Mouse (Mus musculus) thymus, adult 2 months (tissue): ENCODE measurements around the gene Neurl4.
A peak's percentile ranks its signal among the peaks of the same experiment; 100 is the strongest.

Source experiments
- CTCF ChIP-seq: fragments of 200-500 bp; IDR thresholded peaks from 2 replicates; pipeline ENCODE4 v1.5.1; 2012; ENCODE audit warnings: mild to moderate bottlenecking, control low read depth, low read length, moderate library complexity, borderline replicate concordance; ENCODE audit not compliant: control insufficient read depth, poor library complexity, insufficient read depth; ENCODE audit errors: extremely low read depth
- POLR2A ChIP-seq: fragments of 200-500 bp; IDR thresholded peaks from 2 replicates; pipeline ENCODE4 v1.6.1; 2012; ENCODE audit warnings: mild to moderate bottlenecking, low read length, control low read depth, moderate library complexity; ENCODE audit not compliant: control insufficient read depth, poor library complexity, insufficient read depth; ENCODE audit errors: extremely low read depth

DNA sequence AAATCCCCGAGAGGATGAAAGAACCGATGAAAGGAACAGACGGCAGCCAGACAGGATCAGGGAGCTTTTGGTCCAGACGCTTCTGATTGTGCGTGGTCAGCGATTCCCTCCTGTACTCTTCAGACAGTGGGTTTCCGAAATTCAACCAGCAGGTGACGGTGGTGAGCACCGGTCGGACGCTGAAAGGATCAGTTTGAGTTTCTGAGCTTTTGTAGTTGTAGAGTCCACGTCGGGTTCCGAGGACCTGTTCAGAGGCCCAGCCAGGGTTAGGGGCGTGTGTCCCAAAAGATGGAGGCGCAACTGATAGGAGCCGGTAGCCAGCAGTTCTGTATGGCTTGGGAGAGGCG, 20.4 kb upstream of the Neurl4 start:
- TF ChIP-seq CTCF, result peak; percentile 69; the same call in 1 of the 2 replicates
- TF ChIP-seq POLR2A, result 0 out of 2 replicates have a peak, but pooled peaks have one; percentile 9
